Mouse (Mus musculus) mesoderm, embryonic 11.5 days (tissue): ENCODE measurements around the gene Gpat3.

Experiments used
- DNase-seq: peaks from one replicate; pipeline ENCODE4 v3.0.0-alpha.2; 2012; ENCODE audit warnings: low read depth, low spot score

The Gpat3 gene

GRCm38 (mm10) chr5:100915411-100915810 lies 69.9 kb downstream of the Gpat3 start:
- DNase-seq: no peak

- no peak for DNase-seq
Observed at GRCm38 (mm10) chr5:100916416-100916815, 70.9 kb downstream of the Gpat3 start.

- DNase-seq: peak; percentile 79
Observed at GRCm38 (mm10) chr5:100917252-100917774, 71.8 kb downstream of the Gpat3 start.

GRCm38 (mm10) chr5:100919069-100919468 lies 73.6 kb downstream of the Gpat3 start:
- DNase-seq: peak; percentile 77

GRCm38 (mm10) chr5:100929698-100930097 lies 84.2 kb downstream of the Gpat3 start:
- no peak for DNase-seq

- DNase-seq: peak; percentile 2
Observed at GRCm38 (mm10) chr5:100943716-100944115, 98.2 kb downstream of the Gpat3 start.

GRCm38 (mm10) chr5:100945336-100945735 lies 99.8 kb downstream of the Gpat3 start:
- no peak for DNase-seq
